Mouse (Mus musculus) stomach, postnatal 0 days (tissue): Measurements from ENCODE around the gene Afmid.

Experiments
- CTCF ChIP-seq: IDR thresholded peaks from 2 replicates; pipeline ENCODE4 v1.5.1; 2016; ENCODE audit warnings: antibody characterized with exemption, low read depth, mild to moderate bottlenecking, moderate library complexity
- EP300 ChIP-seq: optimal IDR thresholded peaks from 2 replicates; pipeline ENCODE3; 2016; ENCODE audit warnings: antibody characterized with exemption

DNA sequence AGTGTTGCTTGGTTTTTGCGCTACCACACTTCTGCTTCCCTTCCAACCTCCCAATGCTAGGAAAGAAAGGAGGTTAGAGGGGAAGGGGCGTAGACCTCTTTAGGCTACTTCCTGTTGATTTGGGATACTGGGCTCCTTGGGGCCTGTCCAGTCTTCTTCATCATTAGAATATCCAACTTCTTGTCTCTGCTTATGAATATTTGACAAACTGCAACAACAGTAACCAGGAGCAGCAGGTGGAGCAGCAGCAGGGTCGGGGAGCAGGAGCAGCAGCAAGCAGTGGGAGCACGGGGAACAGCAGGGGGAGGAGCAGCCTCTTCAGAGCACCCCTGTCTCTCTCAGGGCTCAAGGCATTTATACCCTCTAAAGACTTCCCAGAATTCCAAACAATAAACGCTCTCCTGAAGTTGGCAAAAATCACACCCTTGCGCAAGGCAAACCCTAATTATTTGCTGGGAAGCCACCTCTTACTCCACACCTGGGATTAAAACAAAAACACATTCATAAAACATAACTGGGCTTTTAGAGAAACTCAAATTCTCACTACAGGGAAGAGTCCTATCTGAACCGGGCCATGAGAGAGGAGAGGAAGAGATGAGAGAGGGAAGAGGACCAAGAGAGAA is 22.0 kb downstream of the Afmid start:
- TF ChIP-seq CTCF (no peak), EP300 (no peak)
